Mouse (Mus musculus) ES-Bruce4 (cell line): ENCODE results near the gene Bckdhb.

ENCODE experiments used
- CTCF ChIP-seq: IDR thresholded peaks from one replicate; pipeline ENCODE4 v1.8.1; 2011; ENCODE audit warnings: low read depth, low read length
- EP300 ChIP-seq: IDR thresholded peaks from 2 replicates; pipeline ENCODE4 v1.6.1; 2011; ENCODE audit warnings: low read depth, low read length; ENCODE audit not compliant: insufficient read depth
- POLR2A ChIP-seq: IDR thresholded peaks from one replicate; pipeline ENCODE4 v1.8.1; 2011; ENCODE audit warnings: low read length; ENCODE audit not compliant: insufficient read depth

DNA sequence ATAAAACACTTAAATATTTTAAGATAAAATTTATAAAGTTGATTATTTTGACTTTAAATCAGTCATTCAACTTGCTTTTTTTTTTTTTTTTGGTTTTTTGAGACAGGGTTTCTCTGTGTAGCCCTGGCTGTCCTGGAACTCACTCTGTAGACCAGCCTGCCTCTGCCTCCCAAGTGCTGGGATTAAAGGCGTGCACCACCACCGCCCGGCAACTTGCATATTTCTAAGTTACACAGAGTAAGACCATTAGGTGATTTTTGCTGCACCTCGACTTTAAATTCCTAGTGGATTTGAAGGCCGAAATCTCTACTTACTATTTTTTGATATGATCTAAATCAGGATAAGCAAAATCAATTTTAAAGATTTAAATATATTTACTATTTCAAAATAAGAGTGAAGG is 589 bp upstream of the Bckdhb start:
- TF ChIP-seq CTCF (no peak), POLR2A (no peak), EP300 (no peak)
